Mouse (Mus musculus) T-helper 2 cell (primary cell): ENCODE results near the gene Synj2.

ENCODE experiments used
- in situ Hi-C: fragments of 300-600 bp; cut with MboI, MseI; formaldehyde crosslinking; loops from one replicate; pipeline ENCODE4 v1.15.1; 2025; ENCODE audit warnings: high pct_unique_total_duplicates

Gene Synj2

GRCm38 (mm10) chr17:6025831-6026230 is 84.8 kb downstream of the Synj2 start:
- in situ Hi-C loops: no loop called here

GRCm38 (mm10) chr17:6035661-6036060 is 94.6 kb downstream of the Synj2 start:
- in situ Hi-C loops: no loop called here

- in situ Hi-C loops: no loop called here
These were observed 95.4 kb downstream of the Synj2 start for GRCm38 (mm10) chr17:6036458-6036857.

GRCm38 (mm10) chr17:6036872-6037271 is 95.8 kb downstream of the Synj2 start:
- in situ Hi-C loops: no loop called here

GRCm38 (mm10) chr17:6037507-6037906 is 96.4 kb downstream of the Synj2 start:
- in situ Hi-C loops: no loop called here

- in situ Hi-C loops: no loop called here
These were observed 111.7 kb downstream of the Synj2 start for GRCm38 (mm10) chr17:6052801-6053200.

- in situ Hi-C loops: no loop called here
These were observed 113.9 kb downstream of the Synj2 start for GRCm38 (mm10) chr17:6054934-6055355.

GRCm38 (mm10) chr17:6062793-6063192 is 121.7 kb downstream of the Synj2 start:
- in situ Hi-C loops: no loop called here

GRCm38 (mm10) chr17:6063532-6063931 is 122.5 kb downstream of the Synj2 start:
- in situ Hi-C loops: no loop called here

- in situ Hi-C loops: no loop called here
These were observed 124.9 kb downstream of the Synj2 start for GRCm38 (mm10) chr17:6066021-6066420.

GRCm38 (mm10) chr17:6067613-6068012 is 126.5 kb downstream of the Synj2 start:
- in situ Hi-C loops: no loop called here

- in situ Hi-C loops: no loop called here
These were observed 128.8 kb downstream of the Synj2 start for GRCm38 (mm10) chr17:6069866-6070265.

GRCm38 (mm10) chr17:6073405-6073804 is 132.3 kb downstream of the Synj2 start:
- in situ Hi-C loops: no loop called here

GRCm38 (mm10) chr17:6079287-6080122 is 138.4 kb downstream of the Synj2 start, which contains the start of the genes Serac1 and Gtf2h5:
TSS of gene Serac1 (minus strand) at chr17:6079741.
TSS of gene Gtf2h5 (plus strand) at chr17:6079786.
- in situ Hi-C loops: no loop called here

- in situ Hi-C loops: no loop called here
These were observed 142.3 kb downstream of the Synj2 start for GRCm38 (mm10) chr17:6083323-6083890.

GRCm38 (mm10) chr17:6091604-6092003 is 150.5 kb downstream of the Synj2 start:
- in situ Hi-C loops: no loop called here
